8 mouse cellular contexts compared by ENCODE assay signal in genomic region chr2:122027862-122028755, GRCm38 (mm10). TPM values are rescaled to one million over a fixed set of nuclear protein-coding genes. Genes with fewer than 3 reads are reported as not detected.
A peak's percentile ranks its signal among the peaks of the same experiment; 100 is the strongest.
DNase-seq lines count a peak whose midpoint lies in the region; ATAC-seq and TF ChIP-seq lines count a peak whose summit lies in the region.

Gene Eif3j1, plus strand, starts transcription at chr2:122028546.

- peak; percentile 98 for TF ChIP-seq POLR2A in liver, adult 2 months (IDR thresholded peaks at IDR 0.05; ENCODE audit: extremely low read depth, insufficient read depth, low read length)
- peak; percentile 92 for TF ChIP-seq POLR2A in myocyte (IDR thresholded peaks at IDR 0.05; ENCODE audit: insufficient read length, low read depth)

- H3K27ac ChIP-seq in heart, embryonic 11.5 days (ENCODE audit: low read depth, low read length) = peak within 1 kb of the TSS; percentile 91
- peak within 1 kb of the TSS; percentile 90 for H3K27ac ChIP-seq in kidney, embryonic 16.5 days (ENCODE audit: low read length)
- peak within 1 kb of the TSS; percentile 83 for H3K27ac ChIP-seq in liver, adult 2 months (replicated peaks; ENCODE audit: insufficient read depth, low read depth, low read length)

- peak within 1 kb of the TSS; percentile 87 for H3K4me2 ChIP-seq in heart, embryonic 11.5 days
- H3K4me2 ChIP-seq in kidney, embryonic 16.5 days (replicated peaks; ENCODE audit: low read depth, low read length) = peak within 1 kb of the TSS; percentile 85
- H3K4me2 ChIP-seq in myocyte (ENCODE audit: low read depth) = peak within 1 kb of the TSS; percentile 81

- DNase-seq in B cell, adult 2 months = peak; percentile 92 to 93
- DNase-seq in brain, adult 2 months (ENCODE audit: low read depth, low spot score) = peak; percentile 95
- DNase-seq in liver, adult 2 months (ENCODE audit: extremely low read depth, low read depth, low spot score) = peak; percentile 89
- peak; percentile 94 for DNase-seq in splenic B cell, adult 2 months (ENCODE audit: low read depth, low spot score)

- peak within 1 kb of the TSS; percentile 80 for H3K4me3 ChIP-seq in heart, embryonic 11.5 days (ENCODE audit: low read depth, low read length)
- peak within 1 kb of the TSS; percentile 95 for H3K4me3 ChIP-seq in kidney, embryonic 16.5 days (ENCODE audit: low read length)
- peak within 1 kb of the TSS; percentile 88 for H3K4me3 ChIP-seq in liver, adult 2 months (ENCODE audit: insufficient read depth, low read depth, low read length)
- H3K4me3 ChIP-seq in myocyte = peak within 1 kb of the TSS; percentile 56

- H3K79me2 ChIP-seq in liver, adult 2 months (ENCODE audit: control insufficient read depth, insufficient read depth, low read length) = peaks cover 2% of the 10 kb centered on the region; the same call in 1 of the 2 replicates
- H3K79me2 ChIP-seq in myocyte (ENCODE audit: control insufficient read depth, insufficient read depth) = peaks cover 34% of the 10 kb centered on the region

- peak; percentile 91 for ATAC-seq in erythroblast, adult 5-6 weeks (replicated peaks; ENCODE audit: low FRiP score, poor library complexity, severe bottlenecking)
- peak; percentile 99 for ATAC-seq in heart, embryonic 11.5 days (replicated peaks; ENCODE audit: insufficient number of reproducible peaks, low FRiP score, low TSS enrichment)
- ATAC-seq in kidney, embryonic 16.5 days (ENCODE audit: low FRiP score, low TSS enrichment) = peak; percentile 99

- no peaks in the 10 kb centered on the region for H3K9me3 ChIP-seq in heart, embryonic 11.5 days (replicated peaks; ENCODE audit: control insufficient read depth, low read length)
- no peaks in the 10 kb centered on the region for H3K9me3 ChIP-seq in kidney, embryonic 16.5 days (ENCODE audit: low read length)

- H3ac ChIP-seq in myocyte (ENCODE audit: control insufficient read depth, insufficient read length) = peak within 1 kb of the TSS; percentile 82

- under 1% methylated on average over 57 of the region's 67 CpGs for WGBS in heart, embryonic 11.5 days (ENCODE audit: insufficient replicate concordance)
- WGBS in kidney, embryonic 16.5 days = under 1% methylated on average over 38 of the region's 67 CpGs
- under 1% methylated on average over 37 of the region's 67 CpGs for WGBS in liver, adult 2 months

- no peaks in the 10 kb centered on the region for H3K36me3 ChIP-seq in heart, embryonic 11.5 days (ENCODE audit: control insufficient read depth, insufficient read depth, low read length)
- H3K36me3 ChIP-seq in kidney, embryonic 16.5 days (ENCODE audit: insufficient read depth, low read length) = no peaks in the 10 kb centered on the region
- peaks cover 8% of the 10 kb centered on the region; the same call in 1 of the 2 replicates for H3K36me3 ChIP-seq in liver, adult 2 months (ENCODE audit: control insufficient read depth, insufficient read depth, low read length)
- peaks cover 9% of the 10 kb centered on the region for H3K36me3 ChIP-seq in myocyte (ENCODE audit: control insufficient read depth, insufficient read depth)
- H3K36me3 ChIP-seq in splenic B cell, adult 2 months (ENCODE audit: control insufficient read depth, insufficient read depth, low read length, poor library complexity, severe bottlenecking) = no peaks in the 10 kb centered on the region

- TF ChIP-seq CTCF in liver, adult 2 months (IDR thresholded peaks at IDR 0.05; ENCODE audit: low read depth, low read length) = no peak

- peak within 1 kb of the TSS; percentile 95 for H3K9ac ChIP-seq in heart, embryonic 11.5 days (ENCODE audit: low read depth, low read length)
- H3K9ac ChIP-seq in kidney, embryonic 16.5 days (replicated peaks; ENCODE audit: low read length) = peak within 1 kb of the TSS; percentile 95
- peak within 1 kb of the TSS; percentile 87 for H3K9ac ChIP-seq in liver, adult 2 months (ENCODE audit: low read depth, low read length)

- peaks cover 5% of the 10 kb centered on the region for H3K4me1 ChIP-seq in heart, embryonic 11.5 days (ENCODE audit: control insufficient read depth, insufficient read depth, low read length)
- peaks cover 15% of the 10 kb centered on the region for H3K4me1 ChIP-seq in kidney, embryonic 16.5 days (ENCODE audit: insufficient read depth, low read length)
- peaks cover 5% of the 10 kb centered on the region; the same call in 1 of the 2 replicates for H3K4me1 ChIP-seq in liver, adult 2 months (ENCODE audit: control insufficient read depth, insufficient read depth, low read length)

- H3K27me3 ChIP-seq in heart, embryonic 11.5 days (ENCODE audit: control insufficient read depth, insufficient read depth, low read length) = no peaks in the 10 kb centered on the region
- no peaks in the 10 kb centered on the region for H3K27me3 ChIP-seq in kidney, embryonic 16.5 days (ENCODE audit: insufficient read depth, low read length)
- no peaks in the 10 kb centered on the region for H3K27me3 ChIP-seq in liver, adult 2 months (ENCODE audit: control insufficient read depth, insufficient read depth, low read length)
- no peaks in the 10 kb centered on the region for H3K27me3 ChIP-seq in myocyte (ENCODE audit: control insufficient read depth, insufficient read depth, insufficient read length)
- H3K27me3 ChIP-seq in splenic B cell, adult 2 months (ENCODE audit: control insufficient read depth, insufficient read depth, low read length, poor library complexity, severe bottlenecking) = no peaks in the 10 kb centered on the region

TF ChIP-seq in myocyte, 11 proteins besides CTCF, POLR2A, EP300 and RAD21:
- TF ChIP-seq MYOG (IDR thresholded peaks at IDR 0.05; ENCODE audit: control insufficient read depth in 1 of 3, insufficient read depth in 1 of 3, insufficient read length in 2 of 3, low read depth in 2 of 3) = no peak
- no peak for TF ChIP-seq CEBPB (IDR thresholded peaks at IDR 0.05; ENCODE audit: insufficient read depth, poor library complexity, severe bottlenecking)
- TF ChIP-seq E2F4 (IDR thresholded peaks at IDR 0.05; ENCODE audit: insufficient read depth) = no peak
- no peak for TF ChIP-seq MYOD1 (IDR thresholded peaks at IDR 0.05; ENCODE audit: control insufficient read depth in 1 of 3, insufficient read length in 2 of 3, low read depth in 2 of 3)
- TF ChIP-seq TCF3 (IDR thresholded peaks at IDR 0.05; ENCODE audit: insufficient read length, low read depth) = no peak
- TF ChIP-seq USF1 (IDR thresholded peaks at IDR 0.05; ENCODE audit: low read depth) = no peak
- no peak for TF ChIP-seq TCF12 (IDR thresholded peaks at IDR 0.05; ENCODE audit: insufficient read depth, poor library complexity, severe bottlenecking)
- TF ChIP-seq MAX (IDR thresholded peaks at IDR 0.05; ENCODE audit: low read depth) = no peak
- TF ChIP-seq SRF (IDR thresholded peaks at IDR 0.05; ENCODE audit: control insufficient read depth, insufficient read length, low read depth) = no peak
- peak; percentile 15 for TF ChIP-seq REST (IDR thresholded peaks at IDR 0.05; ENCODE audit: insufficient read depth, insufficient read length)
- peak; percentile 99 for TF ChIP-seq POLR2AphosphoS2 (IDR thresholded peaks at IDR 0.05; ENCODE audit: insufficient read length, low read depth)

RNA-seq across cellular contexts. Expression of gene Eif3j1, which starts in this region (rescaled TPM):
- total RNA-seq in erythroblast, adult 5-6 weeks (2015; ENCODE audit: low replicate concordance) = 5.0 and 6.7 TPM in 2 replicates
- total RNA-seq in erythroblast, adult 5-6 weeks (2017; ENCODE audit: low replicate concordance) = 14.5 and 21.5 TPM in 2 replicates
- 13.9 and 15.9 TPM in 2 replicates for polyA plus RNA-seq in heart, embryonic 11.5 days (2014; fragmentation: Nextera tagmentation; extraction: Ambion mirVana)
- polyA plus RNA-seq in kidney, embryonic 16.5 days (2015; fragmentation: Nextera tagmentation; extraction: Ambion mirVana) = 9.6 and 10.9 TPM in 2 replicates
- 18.7 and 20.0 TPM in 2 replicates for total RNA-seq in liver, adult 2 months (2014; rRNA removed)
- polyA plus RNA-seq in liver, adult 2 months (2012; rRNA removed) = 3.8 and 4.8 TPM in 2 replicates
- 6.1 TPM for polyA plus RNA-seq in myocyte (2012; fragmentation: generic; extraction: Trizol)

Comparison
In these comparisons a context has a peak if more than half of its experiments do, and no peak if none do; other contexts are left out.
1. Peak in every context shown above with its lines: DNase-seq, ATAC-seq, H3K4me3 ChIP-seq and H3K27ac ChIP-seq.